Mouse (Mus musculus) heart, embryonic 11.5 days (tissue): ENCODE results near the gene Zfp85. TPM values are rescaled to one million over a fixed set of nuclear protein-coding genes. Genes with fewer than 3 reads are reported as not detected.
"Not testable (repeated sequence)": the region's sequence is repeated elsewhere in the genome, so short reads cannot be mapped to it uniquely, and the experiment has no call there.

Experiments
- ATAC-seq: fragments of 200-750 bp; cut with Nextera tagmentation; replicated peaks from 2 replicates; pipeline ENCODE4 v1.8.0; 2017; ENCODE audit warnings: moderate library complexity; ENCODE audit not compliant: insufficient number of reproducible peaks, low FRiP score, low TSS enrichment
- H3K27ac ChIP-seq: fragments of 300-500 bp; sonication (generic); 2 replicates; pipeline ENCODE4 v1.5.1; 2014; ENCODE audit warnings: mild to moderate bottlenecking, low read depth, low read length
- H3K27me3 ChIP-seq: fragments of 300-500 bp; sonication (generic); 2 replicates; pipeline ENCODE4 v1.6.1; 2014; ENCODE audit warnings: mild to moderate bottlenecking, low read length, mixed read lengths; ENCODE audit not compliant: control insufficient read depth, insufficient read depth
- H3K36me3 ChIP-seq: fragments of 300-500 bp; sonication (generic); 2 replicates; pipeline ENCODE4 v1.6.1; 2014; ENCODE audit warnings: mild to moderate bottlenecking, low read length, moderate library complexity, mixed read lengths; ENCODE audit not compliant: control insufficient read depth, insufficient read depth
- H3K4me1 ChIP-seq: fragments of 300-500 bp; sonication (generic); 2 replicates; pipeline ENCODE4 v1.6.1; 2014; ENCODE audit warnings: low read length; ENCODE audit not compliant: control insufficient read depth, insufficient read depth
- H3K4me2 ChIP-seq: fragments of 300-500 bp; sonication (generic); 2 replicates; pipeline ENCODE4 v1.6.1; 2014; ENCODE audit warnings: mild to moderate bottlenecking, moderate library complexity
- H3K4me3 ChIP-seq: fragments of 300-500 bp; sonication (generic); 2 replicates; pipeline ENCODE4 v1.5.1; 2014; ENCODE audit warnings: low read depth, low read length
- H3K9ac ChIP-seq: fragments of 300-500 bp; sonication (generic); 2 replicates; pipeline ENCODE4 v1.6.1; 2014; ENCODE audit warnings: mild to moderate bottlenecking, low read depth, low read length, moderate library complexity
- H3K9me3 ChIP-seq: fragments of 300-500 bp; sonication (generic); replicated peaks from 2 replicates; pipeline ENCODE4 v1.6.1; 2016; ENCODE audit warnings: low read length; ENCODE audit not compliant: control insufficient read depth
- WGBS: fragments of 180-500 bp; shearing (Covaris S2); extraction: QIAGEN DNeasy Blood & Tissue Kit; methylation state at CpG from one replicate; pipeline ENCODE4 v1.1.7; 2014; ENCODE audit not compliant: insufficient replicate concordance; 5-methylcytosine and 5-hydroxymethylcytosine counted together
- polyA plus RNA-seq: library from polyadenylated mRNA; unstranded; fragments of >200 nt; fragmentation: Nextera tagmentation; extraction: Ambion mirVana; gene quantifications from 2 replicates; pipeline ENCODE4 v1.2.1, GENCODE M21; 2014

Zfp85 gene
- polyA plus RNA-seq: 3.6 and 4.7 TPM in 2 replicates

GRCm38 (mm10) chr13:67754333-67755306, at the start of gene Zfp85:
Zfp85 (minus strand) TSS chr13:67755228.
- 7% methylated on average over 24 of the region's 24 CpGs for WGBS
- H3K9me3 ChIP-seq: no peaks in the 10 kb centered on the region

GRCm38 (mm10) chr13:67799151-67799550, 44.1 kb upstream of the Zfp85 start:
- not testable (repeated sequence) for H3K9ac ChIP-seq, H3K36me3 ChIP-seq, H3K27me3 ChIP-seq, H3K4me3 ChIP-seq, H3K27ac ChIP-seq, H3K9me3 ChIP-seq, ATAC-seq, H3K4me2 ChIP-seq, H3K4me1 ChIP-seq
- 89% methylated on average over 3 of the region's 3 CpGs for WGBS

More at GRCm38 (mm10) chr13:67754333-67755306, at the start of gene Zfp85:
- Histone ChIP-seq H3K4me2 (peak within 1 kb of the TSS; percentile 67), H3K27me3 (no peaks in the 10 kb centered on the region), H3K9ac (peak within 1 kb of the TSS; percentile 78), H3K4me3 (peak within 1 kb of the TSS; percentile 77), H3K4me1 (no peaks in the 10 kb centered on the region), H3K27ac (peak within 1 kb of the TSS; percentile 68), H3K36me3 (no peaks in the 10 kb centered on the region)
- peak; percentile 92 for ATAC-seq

GRCm38 (mm10) chr13:67798618-67799017, 43.6 kb upstream of the Zfp85 start:
- WGBS: 81% methylated on average over 3 of the region's 3 CpGs

GRCm38 (mm10) chr13:67791921-67792455, 37.0 kb upstream of the Zfp85 start:
- Histone ChIP-seq H3K36me3 (peaks cover 4% of the 10 kb centered on the region; the same call in 1 of the 2 replicates), H3K4me3 (no peak overlapping the region), H3K27me3 (no peaks in the 10 kb centered on the region), H3K27ac (no peak overlapping the region), H3K4me1 (no peaks in the 10 kb centered on the region), H3K9ac (no peak overlapping the region), H3K4me2 (no peak overlapping the region), H3K9me3 (no peaks in the 10 kb centered on the region)
- ATAC-seq: no peak
- 87% methylated on average over 10 of the region's 10 CpGs for WGBS

More at GRCm38 (mm10) chr13:67798618-67799017, 43.6 kb upstream of the Zfp85 start:
- H3K4me2 ChIP-seq: no peak overlapping the region
- ATAC-seq: no peak
- H3K36me3 ChIP-seq: no peaks in the 10 kb centered on the region
- H3K27me3 ChIP-seq: no peaks in the 10 kb centered on the region
- no peaks in the 10 kb centered on the region for H3K9me3 ChIP-seq
- H3K9ac ChIP-seq: no peak overlapping the region
- no peak overlapping the region for H3K4me3 ChIP-seq
- H3K4me1 ChIP-seq: no peaks in the 10 kb centered on the region
- no peak overlapping the region for H3K27ac ChIP-seq

- H3K9ac ChIP-seq: peak within 1 kb of the TSS; percentile 81
- no peaks in the 10 kb centered on the region for H3K4me1 ChIP-seq
- H3K4me3 ChIP-seq: peak within 1 kb of the TSS; percentile 73
- H3K4me2 ChIP-seq: peak within 1 kb of the TSS; percentile 87
- H3K9me3 ChIP-seq: no peaks in the 10 kb centered on the region
- H3K27ac ChIP-seq: no peak within 1 kb of the TSS
- WGBS: 10% methylated on average over 26 of the region's 26 CpGs
- H3K27me3 ChIP-seq: no peaks in the 10 kb centered on the region
- ATAC-seq: peak; percentile 91
- H3K36me3 ChIP-seq: no peaks in the 10 kb centered on the region
Measured at GRCm38 (mm10) chr13:67779265-67780221, 24.5 kb upstream of the Zfp85 start, which contains the start of gene Zfp493. Zfp493 (plus strand) TSS chr13:67779693.

GRCm38 (mm10) chr13:67763031-67763768, 8.2 kb upstream of the Zfp85 start:
- H3K4me3 ChIP-seq: no peak overlapping the region
- H3K36me3 ChIP-seq: no peaks in the 10 kb centered on the region
- no peak for ATAC-seq
- H3K4me1 ChIP-seq: no peaks in the 10 kb centered on the region
- H3K27me3 ChIP-seq: no peaks in the 10 kb centered on the region
- H3K27ac ChIP-seq: no peak overlapping the region
- H3K9ac ChIP-seq: no peak overlapping the region
- 71% methylated on average over 2 of the region's 2 CpGs for WGBS
- H3K9me3 ChIP-seq: no peaks in the 10 kb centered on the region
- no peak overlapping the region for H3K4me2 ChIP-seq

GRCm38 (mm10) chr13:67759966-67760365, 4.9 kb upstream of the Zfp85 start:
- Histone ChIP-seq H3K4me1 (no peaks in the 10 kb centered on the region), H3K9ac (no peak overlapping the region), H3K27ac (no peak overlapping the region), H3K9me3 (no peaks in the 10 kb centered on the region), H3K36me3 (no peaks in the 10 kb centered on the region), H3K27me3 (no peaks in the 10 kb centered on the region), H3K4me3 (no peak overlapping the region), H3K4me2 (no peak overlapping the region)
- ATAC-seq: no peak
- WGBS: 74% methylated on average over 1 of the region's 1 CpGs
